Mouse (Mus musculus) lung, embryonic 14.5 days (tissue): ENCODE measurements at regions not wholly inside any gene's neighbourhood (a gene's known extent, or its start where the extent isn't known, plus 50 kb on each side); places are given as distances from the start of the nearest gene placed in this dataset.

Experiments used
- ATAC-seq: fragments of 200-750 bp; cut with Nextera tagmentation; 2 replicates; pipeline ENCODE4 v1.8.0; 2017; ENCODE audit warnings: mild to moderate bottlenecking, moderate TSS enrichment, moderate library complexity; ENCODE audit not compliant: insufficient read depth
- DNase-seq: peaks from one replicate; pipeline ENCODE4 v3.0.0-alpha.2; 2015
- H3K27ac ChIP-seq: fragments of 300-500 bp; sonication (generic); 2 replicates; pipeline ENCODE4 v1.5.1; 2014; ENCODE audit warnings: low read depth, mild to moderate bottlenecking, moderate library complexity
- H3K27me3 ChIP-seq: fragments of 300-500 bp; sonication (generic); 2 replicates; pipeline ENCODE4 v1.6.1; 2014; ENCODE audit warnings: low read length, control low read depth; ENCODE audit not compliant: insufficient read depth
- H3K36me3 ChIP-seq: fragments of 300-500 bp; sonication (generic); 2 replicates; pipeline ENCODE4 v1.6.1; 2014; ENCODE audit warnings: control low read depth; ENCODE audit not compliant: insufficient read depth
- H3K4me1 ChIP-seq: fragments of 300-500 bp; sonication (generic); 2 replicates; pipeline ENCODE4 v1.6.1; 2014; ENCODE audit warnings: antibody characterized with exemption, control low read depth; ENCODE audit not compliant: insufficient read depth
- H3K4me2 ChIP-seq: fragments of 300-500 bp; sonication (generic); 2 replicates; pipeline ENCODE4 v1.6.1; 2014; ENCODE audit warnings: mild to moderate bottlenecking
- H3K4me3 ChIP-seq: fragments of 300-500 bp; sonication (generic); 2 replicates; pipeline ENCODE4 v1.5.1; 2014; ENCODE audit warnings: low read depth, low read length
- H3K9ac ChIP-seq: fragments of 300-500 bp; sonication (generic); 2 replicates; pipeline ENCODE4 v1.6.1; 2014
- H3K9me3 ChIP-seq: fragments of 300-500 bp; sonication (generic); 2 replicates; pipeline ENCODE4 v1.6.1; 2016; ENCODE audit warnings: low read depth, low read length, control low read depth
- CTCF ChIP-seq: IDR thresholded peaks from 2 replicates; pipeline ENCODE4 v1.5.1; 2016; ENCODE audit warnings: antibody characterized with exemption, low read depth
- WGBS: fragments of 180-500 bp; shearing (Covaris S2); extraction: QIAGEN DNeasy Blood & Tissue Kit; methylation state at CpG from one replicate; pipeline ENCODE4 v1.1.7; 2014; 5-methylcytosine and 5-hydroxymethylcytosine counted together

GRCm38 (mm10) chr12:73409481-73410085 is 123.0 kb downstream of the Slc38a6 start:
- no peak overlapping the region for H3K9ac ChIP-seq
- no peak overlapping the region for H3K4me2 ChIP-seq
- no peak for TF ChIP-seq CTCF
- DNase-seq (no peak), ATAC-seq (no peak)
- 79% methylated on average over 4 of the region's 4 CpGs for WGBS
- H3K4me1 ChIP-seq: no peaks in the 10 kb centered on the region
- no peak overlapping the region for H3K27ac ChIP-seq
- H3K36me3 ChIP-seq: no peaks in the 10 kb centered on the region
- no peaks in the 10 kb centered on the region for H3K27me3 ChIP-seq
- H3K9me3 ChIP-seq: no peaks in the 10 kb centered on the region
- no peak overlapping the region for H3K4me3 ChIP-seq

- 66% methylated on average over 7 of the region's 7 CpGs for WGBS
- DNase-seq (no peak), ATAC-seq (no peak)
- Histone ChIP-seq H3K9me3 (no peaks in the 10 kb centered on the region), H3K27me3 (no peaks in the 10 kb centered on the region), H3K36me3 (no peaks in the 10 kb centered on the region), H3K27ac (no peak overlapping the region), H3K4me2 (no peak overlapping the region), H3K4me1 (no peaks in the 10 kb centered on the region), H3K4me3 (no peak overlapping the region), H3K9ac (no peak overlapping the region)
- TF ChIP-seq CTCF: no peak
These were observed 122.0 kb downstream of the Slc38a6 start for GRCm38 (mm10) chr12:73408614-73409013.

- TF ChIP-seq CTCF: no peak
- Histone ChIP-seq H3K9ac (no peak overlapping the region), H3K4me3 (no peak overlapping the region), H3K36me3 (no peaks in the 10 kb centered on the region), H3K9me3 (no peaks in the 10 kb centered on the region), H3K27me3 (no peaks in the 10 kb centered on the region), H3K4me1 (no peaks in the 10 kb centered on the region), H3K4me2 (no peak overlapping the region), H3K27ac (no peak overlapping the region)
- 59% methylated on average over 11 of the region's 11 CpGs for WGBS
- no peak for DNase-seq
- no peak for ATAC-seq
These were observed 121.6 kb downstream of the Slc38a6 start for GRCm38 (mm10) chr12:73408165-73408564.

GRCm38 (mm10) chr12:73406556-73407087 is 120.0 kb downstream of the Slc38a6 start:
- H3K4me2 ChIP-seq: no peak overlapping the region
- H3K36me3 ChIP-seq: no peaks in the 10 kb centered on the region
- no peak for DNase-seq
- TF ChIP-seq CTCF: no peak
- H3K27me3 ChIP-seq: no peaks in the 10 kb centered on the region
- no peaks in the 10 kb centered on the region for H3K9me3 ChIP-seq
- no peak overlapping the region for H3K4me3 ChIP-seq
- no peak for ATAC-seq
- WGBS: 83% methylated on average over 8 of the region's 8 CpGs
- no peak overlapping the region for H3K9ac ChIP-seq
- no peak overlapping the region for H3K27ac ChIP-seq
- H3K4me1 ChIP-seq: no peaks in the 10 kb centered on the region

- DNase-seq (no peak), ATAC-seq (no peak)
- Histone ChIP-seq H3K4me3 (no peak overlapping the region), H3K4me2 (no peak overlapping the region), H3K9ac (no peak overlapping the region), H3K27me3 (no peaks in the 10 kb centered on the region), H3K27ac (no peak overlapping the region), H3K36me3 (no peaks in the 10 kb centered on the region), H3K9me3 (no peaks in the 10 kb centered on the region), H3K4me1 (no peaks in the 10 kb centered on the region)
- no peak for TF ChIP-seq CTCF
- WGBS: 83% methylated on average over 9 of the region's 9 CpGs
These were observed 119.0 kb downstream of the Slc38a6 start for GRCm38 (mm10) chr12:73405583-73405982.

- H3K4me2 ChIP-seq: no peak overlapping the region
These were observed 118.5 kb downstream of the Slc38a6 start for GRCm38 (mm10) chr12:73405106-73405505.

GRCm38 (mm10) chr12:73403906-73404474 is 117.4 kb downstream of the Slc38a6 start:
- Histone ChIP-seq H3K27ac (no peak overlapping the region), H3K4me1 (no peaks in the 10 kb centered on the region), H3K4me3 (no peak overlapping the region), H3K4me2 (no peak overlapping the region), H3K9ac (no peak overlapping the region), H3K36me3 (no peaks in the 10 kb centered on the region), H3K9me3 (no peaks in the 10 kb centered on the region), H3K27me3 (no peaks in the 10 kb centered on the region)
- no peak for DNase-seq
- WGBS: 40% methylated on average over 13 of the region's 13 CpGs
- no peak for TF ChIP-seq CTCF
- ATAC-seq: no peak

More at GRCm38 (mm10) chr12:73405106-73405505, 118.5 kb downstream of the Slc38a6 start:
- Histone ChIP-seq H3K27me3 (no peaks in the 10 kb centered on the region), H3K9me3 (no peaks in the 10 kb centered on the region), H3K36me3 (no peaks in the 10 kb centered on the region), H3K27ac (no peak overlapping the region), H3K4me3 (no peak overlapping the region), H3K9ac (no peak overlapping the region), H3K4me1 (no peaks in the 10 kb centered on the region)
- 35% methylated on average over 8 of the region's 8 CpGs for WGBS
- ATAC-seq: no peak
- no peak for TF ChIP-seq CTCF
- DNase-seq: no peak
